Mouse (Mus musculus): Measurements from ENCODE around the gene Hist1h4c. TPM values are rescaled to one million over a fixed set of nuclear protein-coding genes. Genes with fewer than 3 reads are reported as not detected.

The Hist1h4c gene
- polyA plus RNA-seq, 1 experiment from 2014 or later: 6.1 TPM

Small RNA genes lying within 50 kb of the gene (microRNA-seq; reads per million reads assigned to microRNA genes)
- gene Gm44314 (not detected), gene Gm44350 (not detected)

Other genes starting within 250 kb of the Hist1h4c start
- gene Btn1a1, start 232.6 kb downstream of the Hist1h4c start, polyA plus RNA-seq (2015; fragmentation: Nextera tagmentation; extraction: Ambion mirVana): 0.09 and 0.22 TPM in 2 replicates
- 0.08 and 0.15 TPM in 2 replicates for gene Btn2a2, start 209.6 kb downstream of the Hist1h4c start, polyA plus RNA-seq (2015; fragmentation: Nextera tagmentation; extraction: Ambion mirVana)
- gene Hist1h4h, start 167.4 kb downstream of the Hist1h4c start, polyA plus RNA-seq (2015; fragmentation: Nextera tagmentation; extraction: Ambion mirVana): 6.1 and 7.3 TPM in 2 replicates
- 4.1 and 13.0 TPM in 2 replicates for gene Hist1h2af, start 164.5 kb downstream of the Hist1h4c start, polyA plus RNA-seq (2015; fragmentation: Nextera tagmentation; extraction: Ambion mirVana)
- gene Hist1h3g, start 163.0 kb downstream of the Hist1h4c start, polyA plus RNA-seq (2015; fragmentation: Nextera tagmentation; extraction: Ambion mirVana): 6.5 and 7.3 TPM in 2 replicates
- 1.0 and 1.5 TPM in 2 replicates for gene Hist1h2bh, start 155.1 kb downstream of the Hist1h4c start, polyA plus RNA-seq (2015; fragmentation: Nextera tagmentation; extraction: Ambion mirVana)
- gene Hist1h3f, start 154.4 kb downstream of the Hist1h4c start, polyA plus RNA-seq (2015; fragmentation: Nextera tagmentation; extraction: Ambion mirVana): 0.83 and 0.94 TPM in 2 replicates
- 1.7 and 2.0 TPM in 2 replicates for gene Hist1h4f, start 146.8 kb downstream of the Hist1h4c start, polyA plus RNA-seq (2015; fragmentation: Nextera tagmentation; extraction: Ambion mirVana)
- gene Hist1h1d, start 145.2 kb downstream of the Hist1h4c start, polyA plus RNA-seq (2015; fragmentation: Nextera tagmentation; extraction: Ambion mirVana): 0.89 and 0.98 TPM in 2 replicates
- 6.7 TPM in 2 replicates for gene Hist1h3e, start 136.1 kb downstream of the Hist1h4c start, polyA plus RNA-seq (2015; fragmentation: Nextera tagmentation; extraction: Ambion mirVana)
- 95.8 and 121 TPM in 2 replicates for gene Hist1h2ae, start 127.2 kb downstream of the Hist1h4c start, polyA plus RNA-seq (2015; fragmentation: Nextera tagmentation; extraction: Ambion mirVana)
- gene Hist1h2bg, start 127.1 kb downstream of the Hist1h4c start, polyA plus RNA-seq (2015; fragmentation: Nextera tagmentation; extraction: Ambion mirVana): 11.7 and 17.0 TPM in 2 replicates
- gene Hist1h2bf, start 124.3 kb downstream of the Hist1h4c start, polyA plus RNA-seq (2015; fragmentation: Nextera tagmentation; extraction: Ambion mirVana): 3.5 and 3.8 TPM in 2 replicates
- gene Hist1h2ad, start 124.1 kb downstream of the Hist1h4c start, polyA plus RNA-seq (2015; fragmentation: Nextera tagmentation; extraction: Ambion mirVana): 2.4 and 3.4 TPM in 2 replicates
- gene Hist1h3d, start 122.7 kb downstream of the Hist1h4c start, polyA plus RNA-seq (2015; fragmentation: Nextera tagmentation; extraction: Ambion mirVana): 5.7 and 7.9 TPM in 2 replicates
- gene Hist1h4d, start 116.9 kb downstream of the Hist1h4c start, polyA plus RNA-seq (2015; fragmentation: Nextera tagmentation; extraction: Ambion mirVana): 117 and 130 TPM in 2 replicates
- 2.9 TPM in 2 replicates for gene Hist1h2be, start 77.3 kb downstream of the Hist1h4c start, polyA plus RNA-seq (2015; fragmentation: Nextera tagmentation; extraction: Ambion mirVana)
- gene Hist1h1e, start 75.9 kb downstream of the Hist1h4c start, polyA plus RNA-seq (2015; fragmentation: Nextera tagmentation; extraction: Ambion mirVana): 24.6 and 25.3 TPM in 2 replicates
- 1.9 and 2.4 TPM in 2 replicates for gene Hist1h2ac, start 14.5 kb downstream of the Hist1h4c start, polyA plus RNA-seq (2015; fragmentation: Nextera tagmentation; extraction: Ambion mirVana)
- gene Hist1h2bc, start 14.3 kb downstream of the Hist1h4c start, polyA plus RNA-seq (2015; fragmentation: Nextera tagmentation; extraction: Ambion mirVana): 104 and 105 TPM in 2 replicates
- 0.19 TPM in 1 of 2 replicates, not detected in the other for gene Hist1h1t, start 2.6 kb downstream of the Hist1h4c start, polyA plus RNA-seq (2015; fragmentation: Nextera tagmentation; extraction: Ambion mirVana)
- 7.9 and 8.8 TPM in 2 replicates for gene Hfe, start 12.4 kb upstream of the Hist1h4c start, polyA plus RNA-seq (2015; fragmentation: Nextera tagmentation; extraction: Ambion mirVana)
- 50.6 and 54.3 TPM in 2 replicates for gene Hist1h1c, start 40.4 kb upstream of the Hist1h4c start, polyA plus RNA-seq (2015; fragmentation: Nextera tagmentation; extraction: Ambion mirVana)
- 5.5 and 5.7 TPM in 2 replicates for gene Hist1h3c, start 47.1 kb upstream of the Hist1h4c start, polyA plus RNA-seq (2015; fragmentation: Nextera tagmentation; extraction: Ambion mirVana)
- 2.5 and 3.4 TPM in 2 replicates for gene Hist1h2bb, start 48.3 kb upstream of the Hist1h4c start, polyA plus RNA-seq (2015; fragmentation: Nextera tagmentation; extraction: Ambion mirVana)
- gene Hist1h2ab, start 52.7 kb upstream of the Hist1h4c start, polyA plus RNA-seq (2015; fragmentation: Nextera tagmentation; extraction: Ambion mirVana): 43.8 and 63.1 TPM in 2 replicates
- gene Hist1h3b, start 53.8 kb upstream of the Hist1h4c start, polyA plus RNA-seq (2015; fragmentation: Nextera tagmentation; extraction: Ambion mirVana): 7.4 and 10.6 TPM in 2 replicates
- gene Hist1h4b, start 58.6 kb upstream of the Hist1h4c start, polyA plus RNA-seq (2015; fragmentation: Nextera tagmentation; extraction: Ambion mirVana): 3.5 and 4.1 TPM in 2 replicates
- 0.42 and 0.55 TPM in 2 replicates for gene Hist1h4a, start 62.8 kb upstream of the Hist1h4c start, polyA plus RNA-seq (2015; fragmentation: Nextera tagmentation; extraction: Ambion mirVana)
- 4.8 and 6.9 TPM in 2 replicates for gene Hist1h3a, start 63.9 kb upstream of the Hist1h4c start, polyA plus RNA-seq (2015; fragmentation: Nextera tagmentation; extraction: Ambion mirVana)
- gene Hist1h1a, start 65.2 kb upstream of the Hist1h4c start, polyA plus RNA-seq (2015; fragmentation: Nextera tagmentation; extraction: Ambion mirVana): 2.0 and 2.9 TPM in 2 replicates
- 0.06 TPM in 1 of 2 replicates, not detected in the other for gene Trim38, start 71.5 kb upstream of the Hist1h4c start, polyA plus RNA-seq (2015; fragmentation: Nextera tagmentation; extraction: Ambion mirVana)
- gene Slc17a2, start 108.5 kb upstream of the Hist1h4c start, polyA plus RNA-seq (2015; fragmentation: Nextera tagmentation; extraction: Ambion mirVana): 0.13 and 0.15 TPM in 2 replicates
- gene Slc17a3, start 141.0 kb upstream of the Hist1h4c start, polyA plus RNA-seq (2015; fragmentation: Nextera tagmentation; extraction: Ambion mirVana): 0.34 and 0.36 TPM in 2 replicates
- 0.06 and 0.19 TPM in 2 replicates for gene Slc17a1, start 169.3 kb upstream of the Hist1h4c start, polyA plus RNA-seq (2015; fragmentation: Nextera tagmentation; extraction: Ambion mirVana)
- gene Slc17a4, start 216.6 kb upstream of the Hist1h4c start, polyA plus RNA-seq (2015; fragmentation: Nextera tagmentation; extraction: Ambion mirVana): 4.0 and 4.7 TPM in 2 replicates
- not detected in 2 replicates for gene Hist1h2ba, start 235.7 kb upstream of the Hist1h4c start, polyA plus RNA-seq (2015; fragmentation: Nextera tagmentation; extraction: Ambion mirVana)
- gene Hist1h2aa, start 236.0 kb upstream of the Hist1h4c start, polyA plus RNA-seq (2015; fragmentation: Nextera tagmentation; extraction: Ambion mirVana): not detected in 2 replicates

Measured in stomach, embryonic 15.5 days (tissue).